Mouse (Mus musculus): ENCODE data around the gene Coq10a. TPM values are rescaled to one million over a fixed set of nuclear protein-coding genes. Genes with fewer than 3 reads are reported as not detected.
A peak's percentile ranks its signal among the peaks of the same experiment; 100 is the strongest.
"Not testable (repeated sequence)": the region's sequence is repeated elsewhere in the genome, so short reads cannot be mapped to it uniquely, and the experiment has no call there.

The Coq10a gene
- total and polyA plus RNA-seq, 2 experiments from 2014 or later: 42.1 to 50.8 TPM

GRCm38 (mm10) chr10:128338415-128338814, 30.4 kb downstream of the Coq10a start:
- H3K9me3 ChIP-seq (ENCODE audit: low read length): no peaks in the 10 kb centered on the region
- H3K27ac ChIP-seq: peak overlapping the region; percentile 95
- ATAC-seq: no peak
- H3K4me2 ChIP-seq (ENCODE audit: low read depth, low read length): peak overlapping the region; percentile 92
- no peaks in the 10 kb centered on the region for H3K27me3 ChIP-seq (ENCODE audit: insufficient read depth, low read length)
- peak overlapping the region; percentile 87 for H3K9ac ChIP-seq (replicated peaks; ENCODE audit: low read length)
- H3K4me1 ChIP-seq (ENCODE audit: insufficient read depth, low read length): peaks cover 10% of the 10 kb centered on the region; the same call in 1 of the 2 replicates
- no peak for TF ChIP-seq CTCF (IDR thresholded peaks at IDR 0.05; ENCODE audit: low read depth)
- no peak for DNase-seq (ENCODE audit: low spot score)
- 20% methylated on average over 5 of the region's 5 CpGs for WGBS
- H3K36me3 ChIP-seq (ENCODE audit: insufficient read depth, low read length): no peaks in the 10 kb centered on the region
- peak overlapping the region; percentile 97 for H3K4me3 ChIP-seq (ENCODE audit: low read length)

- H3K36me3 ChIP-seq (ENCODE audit: insufficient read depth, low read length): no peaks in the 10 kb centered on the region
- ATAC-seq: peak; percentile 99
- peak within 1 kb of the TSS; percentile 87 for H3K9ac ChIP-seq (replicated peaks; ENCODE audit: low read length)
- peak within 1 kb of the TSS; percentile 95 for H3K27ac ChIP-seq
- no peaks in the 10 kb centered on the region for H3K9me3 ChIP-seq (ENCODE audit: low read length)
- H3K4me3 ChIP-seq (ENCODE audit: low read length): peak within 1 kb of the TSS; percentile 97
- H3K4me2 ChIP-seq (ENCODE audit: low read depth, low read length): peak within 1 kb of the TSS; percentile 92
- TF ChIP-seq CTCF (IDR thresholded peaks at IDR 0.05; ENCODE audit: low read depth): no peak
- no peaks in the 10 kb centered on the region for H3K27me3 ChIP-seq (ENCODE audit: insufficient read depth, low read length)
- WGBS: 1% methylated on average over 61 of the region's 61 CpGs
- H3K4me1 ChIP-seq (ENCODE audit: insufficient read depth, low read length): peaks cover 10% of the 10 kb centered on the region; the same call in 1 of the 2 replicates
- DNase-seq (ENCODE audit: low spot score): peak; percentile 98
These were observed 31.3 kb downstream of the Coq10a start, which contains the start of gene Cs for GRCm38 (mm10) chr10:128337306-128338181. Cs (plus strand) TSS chr10:128337734.

DNA sequence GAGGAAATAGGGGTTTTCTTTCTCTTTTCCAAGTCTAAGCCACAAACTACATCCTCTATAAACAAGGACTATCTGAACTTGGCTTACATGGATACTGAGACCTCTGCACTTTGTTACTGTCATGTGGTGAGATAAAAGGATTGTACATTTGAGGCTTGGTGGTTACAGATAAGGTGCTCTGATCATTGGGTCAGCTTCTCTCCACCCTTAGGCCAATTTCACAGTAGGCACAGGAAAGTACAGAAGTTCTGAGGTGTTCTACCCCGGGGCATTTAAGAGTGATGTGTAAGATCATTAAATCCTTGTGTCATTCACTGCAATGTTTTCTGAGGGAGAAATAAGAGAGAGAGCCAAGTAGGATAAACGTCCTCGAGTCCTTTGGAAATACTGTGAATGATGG, 32.2 kb downstream of the Coq10a start:
- Histone ChIP-seq H3K9ac (replicated peaks; ENCODE audit: low read length) (no peak overlapping the region), H3K4me1 (ENCODE audit: insufficient read depth, low read length) (peaks cover 10% of the 10 kb centered on the region; the same call in 1 of the 2 replicates), H3K27me3 (ENCODE audit: insufficient read depth, low read length) (no peaks in the 10 kb centered on the region), H3K9me3 (ENCODE audit: low read length) (no peaks in the 10 kb centered on the region), H3K36me3 (ENCODE audit: insufficient read depth, low read length) (no peaks in the 10 kb centered on the region), H3K4me2 (ENCODE audit: low read depth, low read length) (no peak overlapping the region), H3K4me3 (ENCODE audit: low read length) (no peak overlapping the region), H3K27ac (peak overlapping the region; percentile 95; the same call in 1 of the 2 replicates)
- DNase-seq (ENCODE audit: low spot score): no peak
- no peak for TF ChIP-seq CTCF (IDR thresholded peaks at IDR 0.05; ENCODE audit: low read depth)
- no peak for ATAC-seq
- 87% methylated on average over 3 of the region's 3 CpGs for WGBS

- 96% methylated on average over 3 of the region's 3 CpGs for WGBS
- H3K4me2 ChIP-seq (ENCODE audit: low read depth, low read length): no peak overlapping the region
- H3K4me3 ChIP-seq (ENCODE audit: low read length): no peak overlapping the region
- no peaks in the 10 kb centered on the region for H3K27me3 ChIP-seq (ENCODE audit: insufficient read depth, low read length)
- peaks cover 7% of the 10 kb centered on the region; the same call in 1 of the 2 replicates for H3K4me1 ChIP-seq (ENCODE audit: insufficient read depth, low read length)
- no peaks in the 10 kb centered on the region for H3K36me3 ChIP-seq (ENCODE audit: insufficient read depth, low read length)
- H3K9me3 ChIP-seq (ENCODE audit: low read length): no peaks in the 10 kb centered on the region
- H3K9ac ChIP-seq (replicated peaks; ENCODE audit: low read length): no peak overlapping the region
- ATAC-seq: no peak
- no peak for TF ChIP-seq CTCF (IDR thresholded peaks at IDR 0.05; ENCODE audit: low read depth)
- DNase-seq (ENCODE audit: low spot score): no peak
- no peak overlapping the region for H3K27ac ChIP-seq
These were observed 32.6 kb downstream of the Coq10a start for GRCm38 (mm10) chr10:128336195-128336594.

GRCm38 (mm10) chr10:128335582-128335981, 33.2 kb downstream of the Coq10a start:
- TF ChIP-seq CTCF (IDR thresholded peaks at IDR 0.05; ENCODE audit: low read depth): peak; percentile 83
- Histone ChIP-seq H3K9ac (replicated peaks; ENCODE audit: low read length) (no peak overlapping the region), H3K27ac (no peak overlapping the region), H3K9me3 (ENCODE audit: low read length) (no peaks in the 10 kb centered on the region), H3K27me3 (ENCODE audit: insufficient read depth, low read length) (no peaks in the 10 kb centered on the region), H3K36me3 (ENCODE audit: insufficient read depth, low read length) (no peaks in the 10 kb centered on the region), H3K4me1 (ENCODE audit: insufficient read depth, low read length) (peaks cover 7% of the 10 kb centered on the region; the same call in 1 of the 2 replicates), H3K4me2 (ENCODE audit: low read depth, low read length) (no peak overlapping the region), H3K4me3 (ENCODE audit: low read length) (no peak overlapping the region)
- under 1% methylated on average over 4 of the region's 4 CpGs for WGBS
- no peak for ATAC-seq
- peak; percentile 76 for DNase-seq (ENCODE audit: low spot score)

GRCm38 (mm10) chr10:128332358-128333249, 36.2 kb downstream of the Coq10a start:
- H3K4me1 ChIP-seq (ENCODE audit: insufficient read depth, low read length); H3K4me2 ChIP-seq (ENCODE audit: low read depth, low read length); H3K27me3 ChIP-seq (ENCODE audit: insufficient read depth, low read length); H3K36me3 ChIP-seq (ENCODE audit: insufficient read depth, low read length); H3K9me3 ChIP-seq (ENCODE audit: low read length); H3K4me3 ChIP-seq (ENCODE audit: low read length); ATAC-seq; H3K27ac ChIP-seq; H3K9ac ChIP-seq (replicated peaks; ENCODE audit: low read length); DNase-seq (ENCODE audit: low spot score): not testable (repeated sequence)
- 72% methylated on average over 6 of the region's 6 CpGs for whole genome bisulfite sequencing

All from hindbrain, postnatal 0 days (tissue).